Mouse (Mus musculus): ENCODE data around the gene Mpg.
"Not testable (repeated sequence)": the region's sequence is repeated elsewhere in the genome, so short reads cannot be mapped to it uniquely, and the experiment has no call there.

The Mpg gene

GRCm38 (mm10) chr11:32226124-32226871 lies at the start of gene Mpg:
Mpg (plus strand) TSS chr11:32226505.
- peak; percentile 71 for DNase-seq (ENCODE audit: low spot score)

- DNase-seq (ENCODE audit: low spot score): no peak
Measured at GRCm38 (mm10) chr11:32178506-32178905, 47.8 kb upstream of the Mpg start.

- DNase-seq (ENCODE audit: low spot score): no peak
Measured at GRCm38 (mm10) chr11:32181246-32181645, 45.1 kb upstream of the Mpg start.

DNA sequence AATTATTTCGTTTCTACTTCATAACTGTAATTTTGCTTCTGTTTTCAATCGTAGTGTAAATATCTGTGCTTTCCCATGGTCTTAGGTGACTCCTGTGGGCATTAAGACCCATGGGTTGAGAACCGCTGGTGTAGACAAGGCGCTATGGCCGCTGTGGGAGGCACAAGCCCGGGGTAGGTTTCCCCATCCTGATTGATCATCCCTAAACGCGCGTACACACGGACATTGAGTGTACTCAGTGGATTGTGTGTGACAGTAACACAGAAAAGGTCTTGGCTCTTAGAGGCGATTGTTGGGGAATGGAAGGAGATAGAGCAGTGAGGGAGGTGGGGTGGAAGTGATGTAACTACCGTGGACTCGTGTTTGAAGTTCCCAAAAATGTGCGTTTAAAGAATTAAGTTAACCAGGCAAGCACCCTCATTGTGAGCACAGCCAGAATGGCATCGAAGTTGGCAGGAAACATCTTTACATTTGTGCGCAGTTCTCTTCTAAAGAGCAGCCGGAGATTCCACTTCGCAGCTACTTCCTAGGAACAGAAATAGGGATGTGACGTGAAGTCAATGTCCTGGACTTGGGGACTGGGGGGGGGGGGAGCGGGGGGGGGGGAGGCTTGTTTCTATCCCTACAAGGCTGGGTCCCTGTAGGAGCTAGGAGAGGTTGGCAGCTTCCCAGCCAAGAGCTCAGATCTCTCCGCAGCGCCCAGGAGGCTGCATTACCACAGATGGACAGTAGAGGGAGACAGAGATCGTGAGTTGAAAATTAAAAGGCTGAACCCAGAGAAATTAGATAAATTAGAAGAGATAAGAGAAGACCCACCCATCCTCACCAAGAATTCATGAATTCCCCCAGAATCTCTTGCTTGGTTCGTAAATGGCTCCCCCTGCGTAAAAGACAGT lies 44.1 kb upstream of the Mpg start:
- DNase-seq (ENCODE audit: low spot score): peak; percentile 77

DNA sequence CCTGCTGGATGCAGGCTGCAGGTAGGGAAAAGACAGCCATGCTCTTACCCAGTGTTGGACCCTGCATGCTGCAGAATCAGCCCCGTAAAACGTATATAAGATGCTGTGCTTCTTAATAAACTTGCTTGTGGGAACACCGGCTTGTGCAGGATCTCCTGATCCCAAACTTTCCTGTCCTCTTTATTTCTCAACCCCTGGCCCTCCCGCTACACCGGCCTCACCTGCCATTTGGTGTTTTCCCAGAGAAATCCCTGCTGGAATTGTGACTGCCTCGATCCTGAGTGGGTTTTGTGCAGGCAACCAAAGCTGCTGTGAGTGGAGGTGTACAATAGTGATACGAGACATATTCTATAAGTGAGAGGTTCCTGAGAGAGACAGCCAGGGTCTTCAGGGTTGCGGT lies 41.8 kb upstream of the Mpg start:
- DNase-seq (ENCODE audit: low spot score): no peak

DNA sequence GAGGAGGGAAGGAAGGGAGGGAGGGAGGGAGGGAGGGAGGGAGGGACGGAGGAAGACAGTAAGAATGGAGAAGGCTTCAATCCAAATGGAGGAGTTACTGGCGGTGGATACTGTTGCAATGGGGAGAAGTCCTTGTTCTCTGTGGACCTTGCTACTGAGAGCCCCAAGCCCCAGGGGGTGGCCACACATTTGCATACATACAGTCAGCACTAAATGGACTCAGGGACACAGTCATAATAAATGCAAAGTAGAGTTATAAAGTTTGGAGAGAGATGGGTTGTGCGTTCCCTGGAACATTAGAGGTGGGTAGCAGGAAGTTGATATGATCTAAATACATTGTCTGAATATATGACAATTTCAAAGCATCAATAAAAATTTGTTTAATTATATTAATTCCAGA lies 40.3 kb upstream of the Mpg start:
- DNase-seq (ENCODE audit: low spot score): no peak

- DNase-seq (ENCODE audit: low spot score): no peak
Measured at GRCm38 (mm10) chr11:32187256-32187655, 39.0 kb upstream of the Mpg start.

GRCm38 (mm10) chr11:32188881-32189280 lies 37.4 kb upstream of the Mpg start:
- DNase-seq (ENCODE audit: low spot score): no peak

DNA sequence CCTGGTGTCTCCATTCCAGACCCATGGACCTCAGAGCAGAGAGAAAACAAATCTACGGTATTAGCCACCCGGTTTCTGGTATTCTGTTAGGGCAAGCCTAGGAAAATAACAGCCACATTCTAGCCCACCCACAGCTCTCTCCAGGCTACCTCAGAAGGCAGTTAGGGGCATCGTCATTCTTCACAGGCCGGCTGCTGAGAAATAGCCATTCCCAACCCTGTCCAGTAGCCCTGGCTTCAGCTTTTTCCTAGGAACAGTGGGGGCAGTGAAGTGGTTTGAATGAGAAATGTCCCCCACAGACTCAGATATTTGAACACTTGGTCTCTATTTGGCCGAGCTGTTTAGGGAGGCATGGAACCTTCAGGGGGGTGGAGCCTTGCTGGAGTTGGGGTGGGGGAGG lies 36.9 kb upstream of the Mpg start:
- no peak for DNase-seq (ENCODE audit: low spot score)

- no peak for DNase-seq (ENCODE audit: low spot score)
Measured at GRCm38 (mm10) chr11:32190119-32190518, 36.2 kb upstream of the Mpg start.

GRCm38 (mm10) chr11:32190603-32191110 lies 35.6 kb upstream of the Mpg start:
- DNase-seq (ENCODE audit: low spot score): no peak

GRCm38 (mm10) chr11:32193156-32193555 lies 33.1 kb upstream of the Mpg start:
- DNase-seq (ENCODE audit: low spot score): no peak

GRCm38 (mm10) chr11:32194086-32194485 lies 32.2 kb upstream of the Mpg start:
- no peak for DNase-seq (ENCODE audit: low spot score)

DNA sequence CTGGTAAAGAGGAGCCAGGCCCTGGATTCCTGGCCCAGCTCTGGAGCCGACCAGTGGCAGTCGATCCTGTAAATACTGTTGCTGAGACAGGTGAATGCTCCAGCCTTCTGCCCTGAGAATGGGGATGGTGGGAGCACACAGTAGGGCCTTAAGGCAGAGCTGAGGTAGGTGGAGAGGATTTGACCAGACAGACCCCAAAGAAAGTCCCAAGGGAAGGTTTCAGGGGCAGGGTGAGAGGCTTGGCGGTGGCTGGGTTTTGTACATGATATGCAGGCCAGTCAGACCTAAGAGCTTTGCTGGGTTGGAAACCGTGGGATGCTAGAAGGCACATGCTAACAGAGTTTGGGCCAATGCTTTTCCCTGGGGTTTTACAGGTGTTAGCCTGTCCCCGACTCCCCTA lies 31.7 kb upstream of the Mpg start:
- no peak for DNase-seq (ENCODE audit: low spot score)

DNA sequence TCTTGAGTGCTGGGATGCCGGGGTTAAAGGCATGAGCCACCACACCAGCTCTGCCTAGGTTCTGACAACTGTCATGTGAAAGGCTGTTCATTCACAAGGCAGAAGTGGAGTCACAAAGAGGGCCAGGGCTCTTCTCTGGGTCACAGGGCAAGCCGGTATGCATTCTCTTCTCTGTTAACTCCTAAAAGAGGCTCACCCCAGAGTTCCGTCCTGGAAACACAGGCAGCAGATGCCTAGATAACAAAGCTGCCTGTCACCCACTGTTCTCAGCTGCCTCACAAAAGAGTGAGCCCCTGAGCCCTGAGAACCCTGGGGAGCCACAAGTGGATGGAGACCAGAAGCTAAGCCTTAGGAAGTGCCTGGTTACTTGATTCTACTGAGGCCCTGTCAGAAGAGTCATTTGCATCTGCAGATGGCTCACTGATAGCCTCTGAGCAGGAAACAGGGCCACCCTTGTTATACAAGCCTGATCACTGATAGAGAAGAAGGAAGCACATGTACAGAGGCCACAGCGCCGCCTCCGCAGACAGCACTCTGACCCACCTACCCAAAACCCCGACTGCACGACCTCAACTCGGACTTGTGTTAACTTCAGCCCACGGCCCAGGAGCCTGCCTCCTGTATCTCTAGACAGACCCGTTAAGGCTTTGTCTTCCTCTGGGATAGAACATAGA lies 30.3 kb upstream of the Mpg start:
- no peak for DNase-seq (ENCODE audit: low spot score)

DNA sequence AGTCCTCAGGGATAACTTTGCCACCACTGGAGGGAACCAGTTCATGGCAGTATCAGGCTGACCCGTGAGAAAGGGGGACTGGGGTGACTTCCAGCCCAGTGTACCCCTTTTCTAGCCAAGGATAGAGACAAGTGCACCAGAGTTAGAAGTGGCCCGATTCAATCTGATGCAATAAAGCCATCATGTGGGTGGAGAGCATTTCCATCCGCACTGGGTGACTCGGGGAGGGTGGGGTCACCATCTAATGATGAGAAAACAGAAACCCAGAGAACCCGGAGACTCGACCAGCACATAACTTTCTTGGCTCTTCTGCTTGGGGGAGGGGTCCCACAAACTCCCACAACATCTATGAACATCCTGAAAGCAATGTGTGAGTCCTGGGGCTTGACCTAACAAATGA lies 29.6 kb upstream of the Mpg start:
- DNase-seq (ENCODE audit: low spot score): no peak

DNA sequence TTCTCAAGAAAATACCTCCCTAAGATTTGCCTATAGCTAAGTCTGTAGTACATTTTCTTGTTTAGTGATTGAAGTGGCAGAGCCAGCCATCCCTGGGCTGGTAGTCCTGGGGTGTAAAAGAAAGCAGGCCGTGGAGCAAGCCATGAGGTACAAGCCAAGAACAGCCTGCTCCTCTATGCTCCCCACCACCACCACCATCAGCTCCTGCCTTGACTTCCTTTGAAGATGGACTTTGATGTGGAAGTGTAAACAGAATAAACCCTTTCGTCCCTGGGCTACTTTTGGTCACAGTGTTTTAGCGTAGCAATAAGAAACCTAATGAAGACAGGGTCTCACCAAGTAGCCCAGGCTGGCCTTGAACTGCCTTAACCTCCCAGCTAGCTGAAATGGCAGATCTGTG lies 28.5 kb upstream of the Mpg start:
- no peak for DNase-seq (ENCODE audit: low spot score)

- DNase-seq (ENCODE audit: low spot score): no peak
Measured at GRCm38 (mm10) chr11:32198256-32198955, 27.9 kb upstream of the Mpg start.

- no peak for DNase-seq (ENCODE audit: low spot score)
Measured at GRCm38 (mm10) chr11:32199230-32199629, 27.1 kb upstream of the Mpg start.

GRCm38 (mm10) chr11:32200075-32200601 lies 26.2 kb upstream of the Mpg start, which contains the start of gene Il9r:
Il9r (minus strand) TSS chr11:32200279.
- DNase-seq (ENCODE audit: low spot score): no peak

GRCm38 (mm10) chr11:32200992-32201391 lies 25.3 kb upstream of the Mpg start:
- DNase-seq (ENCODE audit: low spot score): not testable (repeated sequence)
